Mouse (Mus musculus): ENCODE results near the gene Olfr984. TPM values are rescaled to one million over a fixed set of nuclear protein-coding genes. Genes with fewer than 3 reads are reported as not detected.

The Olfr984 gene
- polyA plus RNA-seq, 1 experiment from 2014 or later = not detected

- no peak overlapping the region for H3K27ac ChIP-seq (ENCODE audit: low read depth, low read length)
Measured at GRCm38 (mm10) chr9:40094769-40095168, 19.2 kb downstream of the Olfr984 start.

GRCm38 (mm10) chr9:40093495-40093894 is 20.5 kb downstream of the Olfr984 start, which contains the start of gene Olfr983:
Olfr983 (minus strand) TSS chr9:40093595.
- no peaks in the 10 kb centered on the region for H3K4me1 ChIP-seq (ENCODE audit: control insufficient read depth, insufficient read depth, low read length)
- WGBS = 77% methylated on average over 2 of the region's 2 CpGs
- no peaks in the 10 kb centered on the region for H3K36me3 ChIP-seq (ENCODE audit: control insufficient read depth, insufficient read depth, low read length)
- H3K4me2 ChIP-seq = no peak within 1 kb of the TSS
- ATAC-seq (ENCODE audit: low FRiP score) = no peak
- H3K9ac ChIP-seq (ENCODE audit: low read length) = no peak within 1 kb of the TSS
- no peak within 1 kb of the TSS for H3K4me3 ChIP-seq (ENCODE audit: low read depth, low read length)
- no peaks in the 10 kb centered on the region for H3K27me3 ChIP-seq (ENCODE audit: control insufficient read depth, insufficient read depth, low read length)
- no peak within 1 kb of the TSS for H3K27ac ChIP-seq (ENCODE audit: low read depth, low read length)
- H3K9me3 ChIP-seq (ENCODE audit: control insufficient read depth, low read length) = no peaks in the 10 kb centered on the region
- DNase-seq (ENCODE audit: low spot score, missing footprints) = no peak

More at GRCm38 (mm10) chr9:40094769-40095168, 19.2 kb downstream of the Olfr984 start:
- Histone ChIP-seq H3K9me3 (ENCODE audit: control insufficient read depth, low read length) (no peaks in the 10 kb centered on the region), H3K4me1 (ENCODE audit: control insufficient read depth, insufficient read depth, low read length) (no peaks in the 10 kb centered on the region), H3K4me3 (ENCODE audit: low read depth, low read length) (no peak overlapping the region), H3K4me2 (no peak overlapping the region), H3K36me3 (ENCODE audit: control insufficient read depth, insufficient read depth, low read length) (no peaks in the 10 kb centered on the region), H3K27me3 (ENCODE audit: control insufficient read depth, insufficient read depth, low read length) (no peaks in the 10 kb centered on the region), H3K9ac (ENCODE audit: low read length) (no peak overlapping the region)
- ATAC-seq (ENCODE audit: low FRiP score) (no peak), DNase-seq (ENCODE audit: low spot score, missing footprints) (no peak)
- 69% methylated on average over 3 of the region's 3 CpGs for WGBS

GRCm38 (mm10) chr9:40073529-40073928 is 40.5 kb downstream of the Olfr984 start, which contains the start of gene Olfr982:
Olfr982 (plus strand) TSS chr9:40073829.
- 95% methylated on average over 2 of the region's 2 CpGs for WGBS
- H3K4me3 ChIP-seq (ENCODE audit: low read depth, low read length) = no peak within 1 kb of the TSS
- no peak for ATAC-seq (ENCODE audit: low FRiP score)
- no peaks in the 10 kb centered on the region for H3K4me1 ChIP-seq (ENCODE audit: control insufficient read depth, insufficient read depth, low read length)
- DNase-seq (ENCODE audit: low spot score, missing footprints) = no peak
- H3K9me3 ChIP-seq (ENCODE audit: control insufficient read depth, low read length) = no peaks in the 10 kb centered on the region
- H3K36me3 ChIP-seq (ENCODE audit: control insufficient read depth, insufficient read depth, low read length) = no peaks in the 10 kb centered on the region
- H3K27ac ChIP-seq (ENCODE audit: low read depth, low read length) = no peak within 1 kb of the TSS
- no peak within 1 kb of the TSS for H3K4me2 ChIP-seq
- no peaks in the 10 kb centered on the region for H3K27me3 ChIP-seq (ENCODE audit: control insufficient read depth, insufficient read depth, low read length)
- no peak within 1 kb of the TSS for H3K9ac ChIP-seq (ENCODE audit: low read length)

- ATAC-seq (ENCODE audit: low FRiP score) = no peak
- H3K36me3 ChIP-seq (ENCODE audit: control insufficient read depth, insufficient read depth, low read length) = no peaks in the 10 kb centered on the region
- no peaks in the 10 kb centered on the region for H3K9me3 ChIP-seq (ENCODE audit: control insufficient read depth, low read length)
- H3K27me3 ChIP-seq (ENCODE audit: control insufficient read depth, insufficient read depth, low read length) = no peaks in the 10 kb centered on the region
- no peak overlapping the region for H3K4me2 ChIP-seq
- H3K27ac ChIP-seq (ENCODE audit: low read depth, low read length) = no peak overlapping the region
- H3K4me1 ChIP-seq (ENCODE audit: control insufficient read depth, insufficient read depth, low read length) = no peaks in the 10 kb centered on the region
- no peak overlapping the region for H3K4me3 ChIP-seq (ENCODE audit: low read depth, low read length)
- H3K9ac ChIP-seq (ENCODE audit: low read length) = no peak overlapping the region
- 92% methylated on average over 19 of the region's 19 CpGs for WGBS
- DNase-seq (ENCODE audit: low spot score, missing footprints) = no peak
Measured at GRCm38 (mm10) chr9:40050138-40050537, 63.9 kb downstream of the Olfr984 start.

Other genes starting within 250 kb of the Olfr984 start
- gene Olfr972, start 247.8 kb downstream of the Olfr984 start, polyA plus RNA-seq (2014; fragmentation: Nextera tagmentation; extraction: Ambion mirVana) = not detected in 2 replicates
- not detected in 2 replicates for gene Olfr229, start 206.9 kb downstream of the Olfr984 start, polyA plus RNA-seq (2014; fragmentation: Nextera tagmentation; extraction: Ambion mirVana)
- not detected in 2 replicates for gene Olfr974, start 176.7 kb downstream of the Olfr984 start, polyA plus RNA-seq (2014; fragmentation: Nextera tagmentation; extraction: Ambion mirVana)
- not detected in 2 replicates for gene Olfr975, start 162.2 kb downstream of the Olfr984 start, polyA plus RNA-seq (2014; fragmentation: Nextera tagmentation; extraction: Ambion mirVana)
- gene Olfr976, start 153.1 kb downstream of the Olfr984 start, polyA plus RNA-seq (2014; fragmentation: Nextera tagmentation; extraction: Ambion mirVana) = not detected in 2 replicates
- gene Olfr978, start 122.1 kb downstream of the Olfr984 start, polyA plus RNA-seq (2014; fragmentation: Nextera tagmentation; extraction: Ambion mirVana) = not detected in 2 replicates
- not detected in 2 replicates for gene Olfr979, start 110.7 kb downstream of the Olfr984 start, polyA plus RNA-seq (2014; fragmentation: Nextera tagmentation; extraction: Ambion mirVana)
- not detected in 2 replicates for gene Olfr980, start 104.6 kb downstream of the Olfr984 start, polyA plus RNA-seq (2014; fragmentation: Nextera tagmentation; extraction: Ambion mirVana)
- gene Olfr981, start 92.7 kb downstream of the Olfr984 start, polyA plus RNA-seq (2014; fragmentation: Nextera tagmentation; extraction: Ambion mirVana) = not detected in 2 replicates
- not detected in 2 replicates for gene Olfr982, start 40.4 kb downstream of the Olfr984 start, polyA plus RNA-seq (2014; fragmentation: Nextera tagmentation; extraction: Ambion mirVana)
- not detected in 2 replicates for gene Olfr983, start 20.6 kb downstream of the Olfr984 start, polyA plus RNA-seq (2014; fragmentation: Nextera tagmentation; extraction: Ambion mirVana)
- gene Olfr985, start 16.0 kb upstream of the Olfr984 start, polyA plus RNA-seq (2014; fragmentation: Nextera tagmentation; extraction: Ambion mirVana) = not detected in 2 replicates
- gene Tmem225, start 33.9 kb upstream of the Olfr984 start, polyA plus RNA-seq (2014; fragmentation: Nextera tagmentation; extraction: Ambion mirVana) = not detected in 2 replicates
- gene Olfr986, start 66.7 kb upstream of the Olfr984 start, polyA plus RNA-seq (2014; fragmentation: Nextera tagmentation; extraction: Ambion mirVana) = not detected in 2 replicates
- gene Zfp202, start 78.1 kb upstream of the Olfr984 start, polyA plus RNA-seq (2014; fragmentation: Nextera tagmentation; extraction: Ambion mirVana) = 6.8 and 7.3 TPM in 2 replicates
- 18.6 and 21.2 TPM in 2 replicates for gene Scn3b, start 155.0 kb upstream of the Olfr984 start, polyA plus RNA-seq (2014; fragmentation: Nextera tagmentation; extraction: Ambion mirVana)